Mouse (Mus musculus) effector memory CD4-positive, alpha-beta T cell, adult 7 months (primary cell): ENCODE data around the gene Tec. TPM values are rescaled to one million over a fixed set of nuclear protein-coding genes. Genes with fewer than 3 reads are reported as not detected.

Experiments used
- polyA plus RNA-seq: library from polyadenylated mRNA; unstranded; fragments of 100-300 nt; shearing (Covaris generic); gene quantifications from one replicate; pipeline ENCODE4 v1.2.1, GENCODE M21; 2017

Tec gene
- polyA plus RNA-seq: 15.0 TPM

GRCm38 (mm10) chr5:72868091-72868875, at the start of gene Tec:
Tec (minus strand) TSS chr5:72868483.

GRCm38 (mm10) chr5:72913648-72914557, 45.6 kb upstream of the Tec start, which contains the start of gene Slain2:
Slain2 (plus strand) TSS chr5:72914304.

GRCm38 (mm10) chr5:72752585-72752984, 115.7 kb downstream of the Tec start, which contains the start of gene Txk:
Txk (minus strand) TSS chr5:72752777.

Other genes starting within 250 kb of the Tec start
- gene Cnga1, start 224.2 kb downstream of the Tec start, polyA plus RNA-seq: 3.5 TPM
- gene Nipal1, start 220.7 kb downstream of the Tec start, polyA plus RNA-seq: 10.5 TPM
- 166 TPM for gene Txk, start 115.7 kb downstream of the Tec start, polyA plus RNA-seq
- gene Slain2, start 45.8 kb upstream of the Tec start, polyA plus RNA-seq: 71.0 TPM
- not detected for gene Gm10135, start 106.2 kb upstream of the Tec start, polyA plus RNA-seq
- not detected for gene Slc10a4, start 138.4 kb upstream of the Tec start, polyA plus RNA-seq